7 mouse cellular contexts compared by ENCODE assay signal in genomic region chr17:64363694-64364093, GRCm38 (mm10). TPM values are rescaled to one million over a fixed set of nuclear protein-coding genes. Genes with fewer than 3 reads are reported as not detected.
DNase-seq lines count a peak whose midpoint lies in the region.

No protein-coding gene starts in this region.

- DNase-seq in right cerebral cortex, adult 18-20 months, result peak; percentile 17
- DNase-seq in right cerebral cortex, postnatal 4 days, result no peak
- DNase-seq in cerebellum, adult 18-20 months, result peak; percentile 38 to 46
- peak; percentile 53 for DNase-seq in gastrocnemius, postnatal 25 days
- DNase-seq in lung, postnatal 14 days, result peak; percentile 58
- no peak for DNase-seq in spleen, postnatal 14 days (ENCODE audit: low spot score in 2 of 2)
- no peak for DNase-seq in spleen, adult 18-20 months

RNA-seq across cellular contexts. Expression of gene Pja2, which starts 32.0 kb away (rescaled TPM):
- 10 to 100 TPM; 86.0 to 89.6 TPM for total RNA-seq in gastrocnemius, postnatal 25 days (2021)

Comparison
In these comparisons a context has a peak if more than half of its experiments do, and no peak if none do; other contexts are left out.
1. DNase-seq: peak in right cerebral cortex, adult 18-20 months (single experiment), cerebellum, adult 18-20 months (2 of 2), gastrocnemius, postnatal 25 days (single experiment) and lung, postnatal 14 days (single experiment); none in right cerebral cortex, postnatal 4 days (single experiment), spleen, postnatal 14 days (0 of 2) and spleen, adult 18-20 months (0 of 2).